Mouse (Mus musculus) intestine, embryonic 15.5 days (tissue): ENCODE data around the gene Bora. TPM values are rescaled to one million over a fixed set of nuclear protein-coding genes. Genes with fewer than 3 reads are reported as not detected.
A peak's percentile ranks its signal among the peaks of the same experiment; 100 is the strongest.

Source experiments
- ATAC-seq: fragments of 200-750 bp; cut with Nextera tagmentation; 2 replicates; pipeline ENCODE4 v1.8.0; 2017; ENCODE audit warnings: moderate TSS enrichment, moderate library complexity
- H3K27ac ChIP-seq: fragments of 300-500 bp; sonication (generic); 2 replicates; pipeline ENCODE4 v1.5.1; 2015; ENCODE audit warnings: mild to moderate bottlenecking, inconsistent platforms
- H3K27me3 ChIP-seq: fragments of 300-500 bp; sonication (generic); replicated peaks from 2 replicates; pipeline ENCODE4 v1.6.1; 2015; ENCODE audit warnings: inconsistent platforms
- H3K36me3 ChIP-seq: fragments of 300-500 bp; sonication (generic); 2 replicates; pipeline ENCODE4 v1.6.1; 2015; ENCODE audit warnings: inconsistent platforms
- H3K4me1 ChIP-seq: fragments of 300-500 bp; sonication (generic); replicated peaks from 2 replicates; pipeline ENCODE4 v1.6.1; 2015; ENCODE audit warnings: inconsistent platforms
- H3K4me2 ChIP-seq: fragments of 300-500 bp; sonication (generic); replicated peaks from 2 replicates; pipeline ENCODE4 v1.6.1; 2015; ENCODE audit warnings: mild to moderate bottlenecking, inconsistent platforms
- H3K4me3 ChIP-seq: fragments of 300-500 bp; sonication (generic); replicated peaks from 2 replicates; pipeline ENCODE4 v1.5.1; 2015; ENCODE audit warnings: inconsistent platforms
- H3K9ac ChIP-seq: fragments of 300-500 bp; sonication (generic); 2 replicates; pipeline ENCODE4 v1.6.1; 2015; ENCODE audit warnings: inconsistent platforms
- H3K9me3 ChIP-seq: fragments of 300-500 bp; sonication (generic); 2 replicates; pipeline ENCODE4 v1.6.1; 2016; ENCODE audit warnings: inconsistent platforms
- WGBS: fragments of 180-500 bp; shearing (Covaris S2); methylation state at CpG from one replicate; pipeline ENCODE4 v1.1.7; 2015; 5-methylcytosine and 5-hydroxymethylcytosine counted together
- polyA plus RNA-seq: library from polyadenylated mRNA; unstranded; fragments of >200 nt; fragmentation: Nextera tagmentation; extraction: Ambion mirVana; gene quantifications from 2 replicates; pipeline ENCODE4 v1.2.1, GENCODE M21; 2015

The Bora gene
- polyA plus RNA-seq, 1 experiment from 2014 or later: 61.2 TPM

DNA sequence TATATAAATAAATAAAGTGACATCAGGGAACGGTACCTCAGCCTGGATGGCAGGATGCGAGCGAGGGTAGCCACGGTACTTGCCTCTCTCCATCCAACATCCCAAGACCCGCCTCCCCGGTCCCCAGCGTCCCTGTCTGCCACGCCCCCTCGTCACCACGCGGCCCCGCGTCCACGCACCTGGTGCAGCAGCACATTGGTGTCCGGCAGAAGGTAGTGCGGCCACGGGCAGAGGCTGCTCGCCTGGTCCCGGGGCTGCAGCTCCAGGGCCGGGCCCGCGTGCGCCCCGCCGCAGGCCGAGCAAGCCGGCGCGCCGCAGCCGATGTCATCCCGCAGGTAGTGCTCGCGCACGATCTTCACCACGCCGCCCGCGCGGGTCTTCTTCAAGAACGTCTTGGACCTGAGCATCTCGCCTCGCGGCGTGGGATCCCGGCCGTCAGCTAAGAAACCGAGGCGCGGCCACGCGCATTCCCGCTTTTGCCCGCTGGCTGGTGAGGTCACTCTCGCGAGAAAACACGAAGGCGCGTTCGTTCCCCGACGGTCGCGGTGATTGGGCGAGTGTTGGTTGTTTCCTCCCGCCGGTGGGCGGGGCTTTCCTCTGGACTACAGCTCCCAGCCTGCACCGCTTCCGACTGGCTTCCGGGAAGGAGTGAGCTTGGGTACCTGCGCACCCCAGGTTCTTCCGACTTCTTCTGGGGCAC is 53.4 kb downstream of the Bora start, which contains the start of the genes Pibf1 and Dis3:
Pibf1 (plus strand) TSS at position 158 of the 700 bp plus-strand sequence.
Dis3 (minus strand) TSS at position 504 of the 700 bp plus-strand sequence.
- peak within 1 kb of the TSS; percentile 75 for H3K27ac ChIP-seq
- H3K36me3 ChIP-seq: 0 out of 2 replicates have a peak, but pooled peaks cover 4% of the 10 kb centered on the region
- H3K4me1 ChIP-seq: 0 out of 2 replicates have a peak, but pooled peaks cover 3% of the 10 kb centered on the region
- H3K27me3 ChIP-seq: no peaks in the 10 kb centered on the region
- H3K9ac ChIP-seq: peak within 1 kb of the TSS; percentile 94
- peak within 1 kb of the TSS; percentile 99 for H3K4me3 ChIP-seq
- ATAC-seq: peak; percentile 100
- peak within 1 kb of the TSS; percentile 57 for H3K4me2 ChIP-seq
- WGBS: under 1% methylated on average over 73 of the region's 73 CpGs
- H3K9me3 ChIP-seq: no peaks in the 10 kb centered on the region

DNA sequence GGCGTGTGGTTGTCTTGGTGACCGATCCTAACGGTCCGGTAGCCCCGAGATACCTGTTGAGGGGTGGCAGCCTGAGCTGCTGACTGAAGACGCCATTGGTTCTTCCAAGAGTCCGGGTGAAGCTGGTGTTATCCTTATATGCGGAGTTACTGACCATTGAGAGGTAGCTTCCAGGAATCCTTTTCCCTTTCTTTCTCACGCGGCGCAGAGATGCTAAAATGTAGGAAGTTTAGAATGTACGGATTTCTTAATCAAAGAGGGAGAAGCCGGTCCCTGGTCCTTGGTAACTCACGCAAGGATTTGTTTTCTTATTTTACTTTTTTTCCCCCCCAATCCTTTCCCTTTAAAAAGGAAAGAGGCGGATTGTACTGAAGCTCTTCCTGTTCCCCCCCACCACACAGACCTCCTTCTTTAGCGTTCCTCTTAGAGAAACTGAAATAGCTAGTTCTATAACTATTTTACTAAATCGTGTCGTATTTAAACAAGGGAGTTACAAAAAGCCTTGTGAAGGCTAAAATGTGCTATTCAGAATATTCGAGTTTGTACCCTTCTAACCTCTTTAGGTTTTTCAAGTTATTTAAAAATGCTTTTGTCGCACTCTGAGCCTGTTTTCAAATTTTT is 54.1 kb downstream of the Bora start:
- 0 out of 2 replicates have a peak, but pooled peaks cover 4% of the 10 kb centered on the region for H3K36me3 ChIP-seq
- H3K27ac ChIP-seq: no peak overlapping the region
- peak overlapping the region; percentile 55 for H3K9ac ChIP-seq
- peak; percentile 27 for ATAC-seq
- H3K4me3 ChIP-seq: peak overlapping the region; percentile 99
- WGBS: 6% methylated on average over 20 of the region's 20 CpGs
- H3K4me2 ChIP-seq: peak overlapping the region; percentile 55
- H3K27me3 ChIP-seq: no peaks in the 10 kb centered on the region
- H3K9me3 ChIP-seq: no peaks in the 10 kb centered on the region
- 0 out of 2 replicates have a peak, but pooled peaks cover 3% of the 10 kb centered on the region for H3K4me1 ChIP-seq

DNA sequence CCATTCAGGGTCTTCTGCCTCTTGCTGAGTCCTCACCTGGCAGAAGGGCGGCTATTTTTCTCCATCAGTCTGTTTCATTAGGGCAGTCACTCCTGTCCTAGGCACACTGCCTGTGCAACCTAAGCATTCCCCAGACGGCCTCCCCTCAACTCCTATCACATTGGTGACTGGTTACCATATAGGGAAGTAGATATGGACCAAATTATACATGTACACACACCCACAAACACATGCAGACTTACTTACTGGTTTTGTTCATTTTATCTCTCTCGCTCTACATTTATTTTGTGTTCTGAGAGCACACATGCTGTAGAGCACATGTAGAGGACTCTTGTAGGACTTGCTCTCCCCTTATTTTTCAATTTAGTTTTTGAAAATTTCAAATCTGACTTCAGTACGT is 57.0 kb downstream of the Bora start:
- H3K27me3 ChIP-seq: no peaks in the 10 kb centered on the region
- no peaks in the 10 kb centered on the region for H3K9me3 ChIP-seq
- 0 out of 2 replicates have a peak, but pooled peaks cover 3% of the 10 kb centered on the region for H3K4me1 ChIP-seq
- ATAC-seq: no peak
- no peaks in the 10 kb centered on the region for H3K36me3 ChIP-seq
- H3K4me2 ChIP-seq: no peak overlapping the region
- no peak overlapping the region for H3K27ac ChIP-seq
- no peak overlapping the region for H3K4me3 ChIP-seq
- 90% methylated on average over 4 of the region's 4 CpGs for WGBS
- H3K9ac ChIP-seq: no peak overlapping the region

DNA sequence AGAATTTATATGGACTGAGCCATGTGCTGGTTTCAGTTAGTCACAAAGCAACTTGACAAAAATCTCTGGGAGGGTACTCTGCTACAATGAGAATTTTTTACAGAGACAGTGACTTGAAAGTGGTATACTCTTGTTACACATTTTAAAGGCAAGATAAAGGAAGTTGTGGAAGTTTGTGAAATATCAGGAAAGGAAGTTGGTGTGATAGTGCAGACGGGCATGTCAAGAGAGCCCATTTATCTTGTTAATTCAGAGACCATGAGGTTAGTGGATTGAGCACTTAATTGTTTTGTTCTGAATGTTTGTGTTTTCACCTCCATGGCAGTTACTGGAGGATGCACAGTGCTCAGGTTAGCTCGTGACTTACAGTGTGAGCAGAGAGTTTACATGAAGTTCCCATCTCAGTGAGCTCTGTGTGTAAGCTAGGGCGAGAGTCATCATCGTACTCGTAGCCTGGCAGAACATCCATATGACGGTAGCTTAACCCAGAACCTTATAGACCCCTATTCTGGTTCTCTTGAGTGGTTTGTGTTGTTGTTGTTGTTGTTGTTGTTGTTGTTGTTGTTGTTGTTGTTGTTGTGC is 58.6 kb downstream of the Bora start:
- H3K4me1 ChIP-seq: no peaks in the 10 kb centered on the region
- no peaks in the 10 kb centered on the region for H3K9me3 ChIP-seq
- 88% methylated on average over 6 of the region's 6 CpGs for WGBS
- no peak overlapping the region for H3K27ac ChIP-seq
- peaks cover 8% of the 10 kb centered on the region; the same call in 1 of the 2 replicates for H3K36me3 ChIP-seq
- ATAC-seq: no peak
- H3K4me3 ChIP-seq: no peak overlapping the region
- H3K4me2 ChIP-seq: no peak overlapping the region
- no peaks in the 10 kb centered on the region for H3K27me3 ChIP-seq
- no peak overlapping the region for H3K9ac ChIP-seq

DNA sequence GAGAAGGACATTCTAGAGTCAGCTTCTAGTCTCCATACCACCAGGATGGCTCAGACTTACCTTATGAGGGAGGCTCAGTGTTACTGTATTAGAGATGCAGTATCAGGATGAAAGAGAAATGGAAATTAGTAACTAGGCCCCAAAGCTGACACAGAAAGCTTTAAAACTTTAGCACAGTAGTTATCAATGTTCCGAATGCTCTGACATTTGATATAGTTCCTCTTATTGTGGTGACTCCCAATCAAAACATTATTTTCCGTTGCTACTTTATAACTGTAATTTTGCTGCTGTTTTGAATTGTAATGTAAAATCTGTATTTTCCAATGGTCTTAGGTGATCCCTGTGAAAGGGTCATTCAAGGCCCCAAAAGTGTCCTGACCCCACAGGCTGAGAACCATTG is 60.6 kb downstream of the Bora start:
- H3K27me3 ChIP-seq: no peaks in the 10 kb centered on the region
- WGBS: 93% methylated on average over 2 of the region's 2 CpGs
- no peak overlapping the region for H3K27ac ChIP-seq
- no peak overlapping the region for H3K4me3 ChIP-seq
- no peaks in the 10 kb centered on the region for H3K4me1 ChIP-seq
- H3K9me3 ChIP-seq: no peaks in the 10 kb centered on the region
- no peak overlapping the region for H3K9ac ChIP-seq
- no peak for ATAC-seq
- peaks cover 8% of the 10 kb centered on the region; the same call in 1 of the 2 replicates for H3K36me3 ChIP-seq
- H3K4me2 ChIP-seq: no peak overlapping the region

DNA sequence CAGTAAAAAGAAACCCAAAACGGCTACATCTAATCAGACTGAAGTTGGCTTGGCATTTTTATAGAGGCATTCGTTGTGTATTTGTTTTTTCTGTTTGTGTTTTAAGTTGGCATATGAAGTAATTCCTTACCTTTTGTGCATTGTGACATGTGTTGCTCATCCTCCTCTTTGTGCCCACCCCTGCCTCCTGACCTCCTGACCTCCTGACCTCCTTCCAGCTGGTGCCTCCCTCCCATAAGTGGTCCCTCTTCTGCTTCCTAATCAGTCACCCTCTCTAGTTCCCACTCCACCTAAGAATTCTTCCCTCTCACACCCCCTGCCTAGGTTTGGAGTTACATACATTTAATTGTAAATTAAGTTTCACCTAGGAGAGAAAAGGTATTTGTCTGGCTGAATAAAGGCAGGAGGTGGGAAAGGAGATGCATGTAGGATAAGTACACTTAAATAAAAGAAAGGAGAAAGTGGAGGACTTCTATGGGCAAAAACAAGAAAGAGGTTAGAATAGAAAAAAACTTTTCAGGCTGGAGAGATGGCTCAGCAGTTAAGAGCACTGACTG is 61.7 kb downstream of the Bora start:
- Histone ChIP-seq H3K4me3 (no peak overlapping the region), H3K4me2 (no peak overlapping the region), H3K9ac (no peak overlapping the region), H3K27me3 (no peaks in the 10 kb centered on the region), H3K4me1 (no peaks in the 10 kb centered on the region), H3K36me3 (peaks cover 8% of the 10 kb centered on the region; the same call in 1 of the 2 replicates), H3K9me3 (no peaks in the 10 kb centered on the region), H3K27ac (no peak overlapping the region)
- ATAC-seq: no peak
- WGBS: 79% methylated on average over 2 of the region's 2 CpGs

DNA sequence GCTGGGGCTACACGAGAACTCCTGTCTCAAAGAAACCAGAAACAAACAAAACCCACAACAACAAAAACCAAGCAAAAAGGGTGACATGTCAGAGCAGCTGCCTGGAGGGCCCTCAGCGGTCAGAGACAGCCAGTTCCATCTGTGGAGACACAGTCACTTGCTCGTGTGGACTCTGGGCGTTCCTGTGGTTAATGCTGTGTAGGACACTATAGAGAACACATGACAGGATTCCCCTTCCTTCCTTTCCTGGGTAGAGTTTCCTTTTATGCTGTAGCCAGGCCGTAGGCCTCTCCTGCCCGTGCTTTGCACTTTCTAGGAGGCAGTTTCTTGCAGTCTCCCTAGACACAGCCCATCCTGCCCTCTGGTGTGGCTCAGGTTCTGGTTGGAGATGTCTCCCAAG is 62.7 kb downstream of the Bora start:
- no peaks in the 10 kb centered on the region for H3K9me3 ChIP-seq

DNA sequence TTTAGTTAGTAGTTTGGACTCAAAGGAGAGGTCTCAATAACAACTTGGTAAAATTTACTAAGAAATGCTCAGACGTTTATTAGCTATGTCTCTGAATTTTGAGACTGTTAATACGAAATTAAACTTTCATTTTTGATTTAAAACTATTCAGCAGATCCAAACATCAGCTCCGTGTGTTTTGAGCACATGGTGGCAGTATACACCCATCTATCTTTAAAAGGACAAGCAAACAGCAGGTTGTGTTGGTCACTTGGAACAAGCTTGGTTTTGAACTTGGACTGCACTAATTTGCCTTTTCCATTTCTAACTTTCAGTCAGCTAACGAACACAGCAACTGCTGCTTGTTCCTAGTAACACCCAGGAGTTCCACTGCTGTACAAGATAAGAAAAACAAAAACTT is 71.6 kb downstream of the Bora start:
- Histone ChIP-seq H3K9ac (no peak overlapping the region), H3K27ac (no peak overlapping the region), H3K36me3 (no peaks in the 10 kb centered on the region), H3K4me3 (no peak overlapping the region), H3K4me2 (no peak overlapping the region), H3K4me1 (no peaks in the 10 kb centered on the region), H3K27me3 (no peaks in the 10 kb centered on the region), H3K9me3 (no peaks in the 10 kb centered on the region)
- WGBS: 80% methylated on average over 4 of the region's 4 CpGs
- ATAC-seq: no peak

More for the DNA sequence above, 62.7 kb downstream of the Bora start:
- no peaks in the 10 kb centered on the region for H3K4me1 ChIP-seq
- H3K36me3 ChIP-seq: peaks cover 8% of the 10 kb centered on the region; the same call in 1 of the 2 replicates
- no peak overlapping the region for H3K27ac ChIP-seq
- H3K4me2 ChIP-seq: no peak overlapping the region
- no peaks in the 10 kb centered on the region for H3K27me3 ChIP-seq
- H3K9ac ChIP-seq: no peak overlapping the region
- no peak for ATAC-seq
- 83% methylated on average over 6 of the region's 6 CpGs for WGBS
- H3K4me3 ChIP-seq: no peak overlapping the region

DNA sequence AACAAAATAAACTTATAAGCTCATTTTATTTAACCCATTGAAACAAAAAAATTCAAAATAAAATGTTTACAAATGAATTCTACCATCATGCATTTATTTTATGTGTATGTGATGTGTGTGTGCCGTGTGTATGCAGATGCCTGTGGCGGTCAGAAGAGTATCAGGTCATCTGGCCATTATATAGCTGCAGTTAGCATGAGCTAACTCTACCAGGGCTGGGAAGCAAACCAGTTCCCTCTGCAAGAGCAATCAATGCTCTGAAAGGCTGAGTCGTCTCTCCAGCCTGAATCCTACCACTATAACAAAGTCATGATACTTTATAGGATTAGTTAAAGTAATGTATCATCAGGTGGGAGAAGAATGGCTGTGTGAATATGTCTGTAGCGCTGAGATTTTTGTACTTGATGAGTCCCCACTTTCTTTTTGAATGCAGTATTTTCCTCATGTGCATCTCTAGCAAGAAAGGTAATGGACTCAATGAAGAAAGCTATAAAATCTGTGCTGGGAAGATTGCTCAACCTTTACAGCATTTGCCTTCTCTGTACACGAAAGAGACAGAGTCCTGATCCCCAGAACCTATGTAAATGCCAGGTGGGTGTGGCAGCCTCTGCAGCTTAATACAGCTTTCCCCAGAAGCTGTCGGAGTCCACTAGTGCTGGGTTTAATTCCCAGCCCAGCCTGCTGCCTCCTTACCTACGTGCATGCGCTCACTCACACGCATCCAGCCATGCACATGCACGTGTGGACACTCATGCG is 75.7 kb downstream of the Bora start:
- H3K27me3 ChIP-seq: no peaks in the 10 kb centered on the region

DNA sequence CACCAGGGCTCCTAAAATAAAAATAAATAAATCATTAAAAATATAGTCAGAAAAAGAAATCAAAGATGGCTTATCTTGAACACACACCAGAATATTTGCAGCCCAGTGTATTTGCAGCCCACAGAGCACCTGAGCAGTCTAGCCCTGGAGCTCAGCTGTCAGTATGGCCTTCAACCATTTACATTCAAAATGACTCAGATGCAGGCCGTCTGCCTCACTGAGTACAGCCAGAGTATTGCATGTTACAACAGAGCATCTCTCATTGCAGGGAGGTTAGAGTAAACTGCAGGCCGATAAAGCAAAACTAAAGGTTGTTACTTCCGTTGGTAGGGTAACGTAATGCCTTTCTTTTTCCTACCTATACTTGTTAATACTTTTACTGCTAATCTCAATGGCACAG is 78.1 kb downstream of the Bora start:
- no peaks in the 10 kb centered on the region for H3K9me3 ChIP-seq
- H3K27ac ChIP-seq: no peak overlapping the region
- no peaks in the 10 kb centered on the region for H3K36me3 ChIP-seq
- H3K4me2 ChIP-seq: no peak overlapping the region
- H3K4me1 ChIP-seq: no peaks in the 10 kb centered on the region
- 93% methylated on average over 4 of the region's 4 CpGs for WGBS
- no peak for ATAC-seq
- no peak overlapping the region for H3K4me3 ChIP-seq
- H3K9ac ChIP-seq: no peak overlapping the region
- H3K27me3 ChIP-seq: no peaks in the 10 kb centered on the region

More for the DNA sequence above, 75.7 kb downstream of the Bora start:
- Histone ChIP-seq H3K4me3 (no peak overlapping the region), H3K4me2 (no peak overlapping the region), H3K9ac (no peak overlapping the region), H3K4me1 (no peaks in the 10 kb centered on the region), H3K36me3 (no peaks in the 10 kb centered on the region), H3K9me3 (no peaks in the 10 kb centered on the region), H3K27ac (0 out of 2 replicates have a peak overlapping the region, but pooled peaks have one; percentile 27)
- WGBS: 76% methylated on average over 11 of the region's 11 CpGs
- peak; percentile 93 for ATAC-seq
